Mouse (Mus musculus) erythroblast, embryonic 14.5 days (primary cell): ENCODE results near the gene Tlcd2.

ENCODE experiments used
- GATA1 ChIP-seq: IDR thresholded peaks from 2 replicates; pipeline ENCODE4 v1.6.1; 2012; ENCODE audit warnings: low read length, inconsistent platforms, mixed read lengths
- TAL1 ChIP-seq: IDR thresholded peaks from 3 replicates; pipeline ENCODE4 v1.6.1; 2012; ENCODE audit warnings: low read length, inconsistent platforms, mixed read lengths

- no peak for TF ChIP-seq GATA1
- no peak for TF ChIP-seq TAL1
These were observed 22.2 kb upstream of the Tlcd2 start, which contains the start of gene Serpinf2 for GRCm38 (mm10) chr11:75439363-75439762.
